ENCODE assay signal across 22 mouse cellular contexts in genomic region chr7:26707061-26707460, GRCm38 (mm10). TPM values are rescaled to one million over a fixed set of nuclear protein-coding genes. Genes with fewer than 3 reads are reported as not detected.
DNase-seq lines count a peak whose midpoint lies in the region; ATAC-seq lines count a peak whose summit lies in the region.
"Had no signal": no experiment of that assay in that cellular context is flagged by ENCODE, and none has a peak within 500 bp of the region (broad histone marks: within the 10 kb centered on the region; RNA-seq: fewer than 3 reads in every experiment).

No protein-coding gene starts in this region.

- no peak for ATAC-seq in megakaryocyte progenitor cell, adult 5-6 weeks (replicated peaks; ENCODE audit: poor library complexity)
- ATAC-seq: forebrain, embryonic 13.5 days; forebrain, embryonic 16.5 days; intestine, postnatal 0 days; Patski had no signal

- DNase-seq in kidney, adult 9 months, result peak; percentile 2
- no peak for DNase-seq in kidney, adult 8-10 months
- peak; percentile 97 for DNase-seq in ES-CJ7 (ENCODE audit: low read depth, low spot score)
- DNase-seq in WW6 (ENCODE audit: low read depth, low spot score), result peak; percentile 46
- DNase-seq in adrenal gland, postnatal 14 days, result no peak
- DNase-seq: adrenal gland, adult 2 months; adrenal gland, postnatal 25 days; cerebellum, adult 11-12 months; cerebellum, adult 8-10 months; cerebellum, postnatal 10 days; gastrocnemius, postnatal 10 days; gastrocnemius, postnatal 36 days; heart, adult 2 months had no signal

RNA-seq across cellular contexts. Expression of gene Cyp2b23, which starts 20.8 kb away (rescaled TPM):
- not detected in 2 replicates for total RNA-seq in megakaryocyte progenitor cell, adult 5-6 weeks (2015)
- total RNA-seq in megakaryocyte progenitor cell, adult 5-6 weeks (2017), result not detected in 2 replicates
- total RNA-seq in adrenal gland, postnatal 14 days (2021), result not detected in 2 replicates
- total RNA-seq: adrenal gland, adult 2 months; adrenal gland, postnatal 25 days; gastrocnemius, adult 18-20 months; gastrocnemius, postnatal 10 days; gastrocnemius, postnatal 36 days; granulocyte monocyte progenitor cell, adult 5-6 weeks; heart, adult 2 months; heart, postnatal 25 days; hematopoietic stem cell, adult 5-6 weeks had no signal

RNA-seq across cellular contexts. Expression of gene Cyp2b19, which starts 49.9 kb away (rescaled TPM):
- total RNA-seq in megakaryocyte progenitor cell, adult 5-6 weeks (2015), result not detected in 2 replicates
- total RNA-seq in megakaryocyte progenitor cell, adult 5-6 weeks (2017), result not detected in 2 replicates
- total RNA-seq in adrenal gland, postnatal 14 days (2021), result 0.26 TPM in 1 of 2 replicates, not detected in the other
- total RNA-seq: adrenal gland, adult 2 months; adrenal gland, postnatal 25 days; gastrocnemius, adult 18-20 months; gastrocnemius, postnatal 10 days; gastrocnemius, postnatal 36 days; granulocyte monocyte progenitor cell, adult 5-6 weeks; heart, adult 2 months; heart, postnatal 25 days; hematopoietic stem cell, adult 5-6 weeks had no signal

Comparison
In these comparisons a context has a peak if more than half of its experiments do, and no peak if none do; other contexts are left out.
1. DNase-seq: peak in kidney, adult 9 months (single experiment), ES-CJ7 (single experiment) and WW6 (single experiment); none in kidney, adult 8-10 months (0 of 2) and adrenal gland, postnatal 14 days (single experiment).